Mouse (Mus musculus) megakaryocyte progenitor cell, adult 5-6 weeks (primary cell): ENCODE results near the gene E130116L18Rik. TPM values are rescaled to one million over a fixed set of nuclear protein-coding genes. Genes with fewer than 3 reads are reported as not detected.
"Not testable (repeated sequence)": the region's sequence is repeated elsewhere in the genome, so short reads cannot be mapped to it uniquely, and the experiment has no call there.

Experiments
- ATAC-seq: replicated peaks from 2 replicates; pipeline ENCODE4 v1.8.0; 2016; ENCODE audit warnings: mild to moderate bottlenecking, moderate TSS enrichment, inconsistent platforms; ENCODE audit not compliant: poor library complexity
- total RNA-seq, 2 experiments: library from RNA; stranded (forward) in 1 of 2; stranded (reverse) in 1 of 2; fragments of 157-497, 149-512 nt in 1 of 2; fragments of 200-1000 nt in 1 of 2; gene quantifications; 2 replicates each; pipeline versions ENCODE4 v1.2.3 to v1.2.4; 2015 to 2017

E130116L18Rik gene
- total RNA-seq (2015) (not detected in 2 replicates), total RNA-seq (2017) (not detected in 2 replicates)

DNA sequence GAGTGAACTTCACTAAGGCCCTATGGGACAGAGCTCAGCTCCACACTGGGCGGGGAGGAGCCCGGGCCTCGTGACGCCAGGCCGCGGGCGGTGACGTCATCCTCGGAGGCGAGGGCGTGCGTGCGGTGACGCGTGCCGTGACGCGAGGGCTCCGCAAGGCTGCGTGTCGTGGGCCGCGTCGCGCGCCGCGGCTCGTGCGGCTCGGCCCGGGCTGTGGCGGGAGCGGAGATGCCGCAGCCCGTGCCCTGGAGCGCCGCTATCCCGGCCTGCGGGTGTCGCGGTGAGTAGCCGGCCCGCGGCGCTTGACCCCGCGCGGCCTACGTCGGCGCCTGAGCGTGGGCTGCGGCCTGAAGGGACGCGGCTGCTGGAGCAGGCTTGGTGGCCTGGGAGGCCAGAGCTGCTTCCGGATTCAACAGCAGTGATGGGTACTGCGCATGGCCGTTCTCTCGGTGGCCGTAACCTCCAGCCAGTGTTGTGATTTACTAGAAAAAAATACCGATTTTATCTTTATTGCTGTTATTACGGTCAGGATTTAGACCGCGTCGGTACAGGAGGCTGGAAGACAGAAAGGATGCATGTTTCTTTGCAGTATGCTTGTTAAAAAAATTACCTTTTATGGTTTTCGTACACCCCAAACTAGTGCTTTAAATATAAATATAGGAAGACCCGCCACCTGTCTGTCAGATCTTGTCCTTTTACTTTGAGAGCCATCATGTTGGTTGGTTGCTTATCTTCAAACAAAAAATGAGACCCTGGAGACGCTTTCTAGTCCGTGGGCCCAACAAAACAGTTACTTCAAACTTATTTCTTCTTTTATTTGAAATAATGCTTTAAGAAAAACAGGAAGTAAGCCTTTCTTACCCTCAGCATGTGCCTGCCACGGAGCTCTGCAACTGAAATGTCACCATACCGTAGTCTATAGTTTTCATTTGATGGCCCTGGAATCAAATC is at the start of gene E130116L18Rik:
Gene E130116L18Rik (minus strand): TSS at position 402 of the 951 bp plus-strand sequence.
- ATAC-seq, result peak; percentile 99

DNA sequence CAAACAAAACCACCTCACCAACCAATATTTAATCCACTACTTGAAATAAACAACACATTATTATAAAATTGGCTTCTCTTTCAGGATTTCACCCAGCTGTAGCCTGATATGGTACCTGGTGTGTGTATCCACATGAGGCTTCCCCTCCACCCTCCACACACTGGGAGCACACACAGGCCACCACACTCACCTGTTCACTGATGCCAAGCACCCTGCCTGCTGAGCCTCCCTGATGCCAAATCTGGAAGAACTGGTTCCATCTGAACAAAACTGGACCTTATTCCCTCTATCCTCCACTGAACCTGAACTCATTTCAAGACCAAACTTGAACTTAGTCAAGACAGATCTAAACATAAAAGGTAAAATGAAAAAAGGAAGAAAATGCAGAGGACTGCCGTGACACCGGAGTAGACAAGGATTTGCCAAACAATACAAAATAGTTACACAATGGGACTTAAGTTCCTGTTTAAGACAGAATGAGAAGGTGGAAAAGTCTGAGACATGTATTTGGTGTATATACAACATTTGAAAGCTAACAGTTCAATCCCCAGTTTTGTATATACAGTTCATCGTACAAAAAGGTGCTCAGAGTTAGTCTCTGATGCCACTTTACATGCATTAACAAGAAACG is 45.4 kb upstream of the E130116L18Rik start:
- ATAC-seq, result peak; percentile 50; the same call in 1 of the 2 replicates

DNA sequence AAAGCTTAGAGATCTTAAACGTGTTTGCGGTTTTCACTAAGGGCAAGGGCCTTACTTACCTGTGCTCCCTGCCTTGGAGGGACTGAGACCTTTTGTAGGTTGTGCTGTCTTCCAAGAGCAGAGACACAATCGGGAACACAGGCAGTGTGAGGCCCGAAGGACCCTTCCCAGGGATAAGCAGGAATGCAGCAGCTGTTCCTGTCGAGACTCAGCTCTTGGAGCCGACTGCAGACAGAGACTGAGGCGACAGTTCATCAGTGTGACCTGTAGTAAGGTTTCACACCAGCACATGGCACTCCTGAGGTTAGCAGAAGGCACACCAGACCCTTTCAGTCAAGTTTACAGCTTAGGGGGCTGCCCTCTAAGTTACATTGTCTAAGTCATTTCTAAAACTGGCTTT is 39.3 kb upstream of the E130116L18Rik start:
- no peak for ATAC-seq

GRCm38 (mm10) chr5:25261452-25261851 is 38.5 kb upstream of the E130116L18Rik start:
- no peak for ATAC-seq

DNA sequence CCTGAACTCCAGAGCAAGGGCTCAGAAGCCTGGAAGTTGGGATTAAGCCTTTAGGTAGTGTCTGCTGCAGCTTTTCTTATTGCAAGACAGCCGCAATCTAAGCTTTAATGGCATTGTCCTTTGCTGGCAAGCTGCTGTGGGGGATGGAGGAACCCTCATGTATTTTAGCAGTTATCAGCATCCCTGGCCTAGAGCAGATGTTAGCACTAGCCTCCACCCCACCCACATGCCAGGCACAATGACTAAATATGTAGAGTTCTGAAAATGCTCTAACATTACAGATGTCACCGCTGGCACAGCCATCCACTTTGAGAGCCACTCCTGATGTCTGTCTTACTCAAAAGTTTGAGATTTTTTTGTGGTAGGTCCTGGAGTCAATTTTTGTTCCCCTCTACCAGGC is 33.7 kb upstream of the E130116L18Rik start:
- no peak for ATAC-seq

DNA sequence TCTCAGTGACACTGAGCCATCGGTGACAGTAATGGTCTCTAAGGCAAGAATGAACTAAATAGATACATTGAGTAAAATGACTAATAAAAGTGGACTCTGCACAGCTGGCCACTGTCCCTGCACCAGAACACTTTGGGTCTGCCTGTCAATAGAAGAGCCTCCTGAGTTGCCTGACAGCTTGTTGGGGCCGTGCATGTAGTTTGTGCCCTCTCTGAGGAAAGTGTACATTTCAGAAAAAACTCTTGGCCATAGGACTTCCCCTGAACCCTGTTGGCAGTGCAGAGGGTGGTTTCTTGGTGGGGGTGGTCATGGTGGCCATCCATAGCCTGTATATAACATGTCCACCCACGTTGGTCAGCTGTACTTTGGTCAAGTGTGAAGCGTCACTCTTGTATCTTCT is 31.5 kb upstream of the E130116L18Rik start:
- ATAC-seq, result no peak

DNA sequence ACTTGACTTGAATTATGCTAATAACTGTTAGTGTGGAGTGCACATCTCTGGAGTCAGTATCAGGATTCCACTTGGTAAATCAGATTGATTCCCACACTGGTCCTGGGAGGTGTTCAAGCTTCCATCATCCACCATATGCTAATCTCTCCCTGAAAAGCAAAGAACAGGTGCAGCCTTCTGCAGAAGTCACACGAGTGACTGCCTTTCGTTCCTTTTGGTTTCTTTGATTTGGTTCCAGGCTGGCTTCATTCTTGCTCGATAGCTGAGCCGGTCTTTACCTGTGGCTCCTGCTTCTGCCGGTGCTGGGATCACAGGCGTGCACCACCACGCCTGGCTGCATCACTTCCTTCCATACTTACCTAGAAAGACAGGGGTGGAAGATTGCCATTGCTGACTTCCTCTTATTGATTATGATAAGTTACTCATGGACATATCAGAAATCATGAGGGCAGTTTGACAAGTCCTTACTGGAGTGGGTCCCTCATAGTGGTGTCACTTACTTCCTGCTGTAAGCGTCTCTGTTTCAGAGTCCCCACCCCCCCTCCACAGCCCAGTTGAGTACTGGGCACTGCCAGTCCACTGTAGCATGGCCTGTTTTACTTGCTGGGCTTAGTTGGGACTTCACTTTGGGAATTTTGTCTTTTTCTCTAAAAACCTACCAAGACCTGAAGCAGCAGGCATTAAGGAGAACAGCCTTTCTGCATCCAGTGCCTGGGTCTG is 30.0 kb upstream of the E130116L18Rik start:
- no peak for ATAC-seq

- ATAC-seq, result no peak
Observed at GRCm38 (mm10) chr5:25252423-25252822, 29.5 kb upstream of the E130116L18Rik start.

GRCm38 (mm10) chr5:25247036-25247435 is 24.1 kb upstream of the E130116L18Rik start:
- ATAC-seq, result no peak

DNA sequence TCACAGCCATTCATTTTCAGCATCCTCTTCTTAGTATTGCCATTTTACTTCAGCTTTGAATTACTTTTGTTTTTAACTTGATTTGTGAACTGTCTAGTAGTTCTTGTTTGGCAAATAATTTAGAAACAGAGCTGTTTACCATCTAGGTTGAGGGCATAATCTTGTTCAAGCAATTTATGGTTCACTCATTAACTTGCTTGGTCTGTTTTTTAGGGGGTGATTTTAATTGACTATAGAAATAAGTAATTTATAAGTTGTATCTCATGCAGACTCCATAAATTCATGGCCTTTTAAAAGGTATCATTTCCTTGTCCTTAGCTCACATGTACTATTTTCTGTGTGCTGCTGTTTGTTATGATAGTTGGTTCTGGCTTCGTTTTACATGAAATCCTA is 23.5 kb upstream of the E130116L18Rik start:
- no peak for ATAC-seq

- no peak for ATAC-seq
Observed at GRCm38 (mm10) chr5:25245806-25246472, 23.0 kb upstream of the E130116L18Rik start.

DNA sequence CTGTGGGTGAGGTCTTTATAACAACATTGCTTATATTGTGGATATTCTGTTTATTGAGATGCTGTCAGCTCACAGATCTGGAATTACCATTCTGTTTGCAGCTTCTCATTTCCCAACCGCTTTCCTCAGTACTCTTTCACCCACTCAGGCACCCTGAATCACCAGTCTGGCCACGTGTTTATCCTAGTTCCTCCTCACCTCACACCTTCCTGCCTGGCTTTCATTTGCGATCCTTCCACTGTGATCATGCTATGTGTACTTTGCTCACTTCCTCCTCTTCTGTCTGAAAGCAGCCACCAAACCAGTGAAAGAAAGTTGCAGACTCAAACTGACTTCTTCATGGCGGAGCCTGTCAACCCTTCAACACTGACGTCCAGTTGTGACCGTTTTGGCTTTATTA is 20.1 kb upstream of the E130116L18Rik start:
- peak; percentile 48; the same call in 1 of the 2 replicates for ATAC-seq

GRCm38 (mm10) chr5:25224377-25224776 is 1.4 kb upstream of the E130116L18Rik start:
- ATAC-seq, result not testable (repeated sequence)

GRCm38 (mm10) chr5:25221604-25222003 is 1.3 kb downstream of the E130116L18Rik start, which contains the start of gene Galnt11:
Gene Galnt11, plus strand, starts transcription at chr5:25221904.
- no peak for ATAC-seq

DNA sequence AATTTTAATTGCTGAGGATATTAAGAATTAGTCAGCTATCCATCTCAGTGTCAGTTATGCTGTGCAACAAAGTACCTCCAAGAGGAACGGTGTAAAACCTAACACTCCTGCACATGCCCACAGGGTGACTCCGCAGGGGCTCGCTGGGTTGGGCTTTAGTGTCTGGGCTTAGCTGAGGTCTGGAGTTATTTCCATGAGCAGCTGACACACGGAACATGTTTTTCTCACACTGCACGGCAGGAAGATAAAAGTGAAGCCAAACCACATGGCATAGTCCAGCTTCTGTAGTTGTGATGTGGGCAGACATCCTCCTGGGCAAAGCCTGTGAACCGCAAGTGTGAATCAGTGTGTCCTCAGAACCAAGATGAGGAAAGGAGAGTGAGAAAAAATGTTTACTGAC is 7.9 kb downstream of the E130116L18Rik start:
- ATAC-seq, result no peak

- not testable (repeated sequence) for ATAC-seq
Observed at GRCm38 (mm10) chr5:25213216-25213615, 9.7 kb downstream of the E130116L18Rik start.

- ATAC-seq, result no peak
Observed at GRCm38 (mm10) chr5:25211872-25212271, 11.1 kb downstream of the E130116L18Rik start.

- ATAC-seq, result no peak
Observed at GRCm38 (mm10) chr5:25190521-25190920, 32.4 kb downstream of the E130116L18Rik start.

DNA sequence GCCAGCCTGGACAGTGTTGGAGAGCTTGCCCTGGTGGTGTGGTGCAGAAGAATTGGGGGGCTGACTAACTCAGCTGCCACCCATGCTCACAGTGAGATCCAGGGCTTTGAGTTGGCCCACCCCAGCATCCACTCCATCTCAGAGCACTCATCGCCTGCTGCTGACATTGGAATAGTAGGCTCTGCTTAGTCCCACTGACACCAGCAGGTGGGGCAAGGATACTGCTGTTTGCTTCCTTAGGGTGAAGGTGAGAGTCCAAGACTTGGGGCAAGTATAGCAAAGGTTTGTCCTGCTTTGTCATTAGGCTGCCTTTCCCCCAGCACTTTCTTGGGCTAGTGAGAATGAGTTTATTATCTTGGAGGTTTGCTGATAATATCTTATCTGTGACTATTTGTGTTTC is 34.2 kb downstream of the E130116L18Rik start:
- ATAC-seq, result peak; percentile 77

GRCm38 (mm10) chr5:25187727-25188126 is 35.2 kb downstream of the E130116L18Rik start:
- peak; percentile 69 for ATAC-seq

DNA sequence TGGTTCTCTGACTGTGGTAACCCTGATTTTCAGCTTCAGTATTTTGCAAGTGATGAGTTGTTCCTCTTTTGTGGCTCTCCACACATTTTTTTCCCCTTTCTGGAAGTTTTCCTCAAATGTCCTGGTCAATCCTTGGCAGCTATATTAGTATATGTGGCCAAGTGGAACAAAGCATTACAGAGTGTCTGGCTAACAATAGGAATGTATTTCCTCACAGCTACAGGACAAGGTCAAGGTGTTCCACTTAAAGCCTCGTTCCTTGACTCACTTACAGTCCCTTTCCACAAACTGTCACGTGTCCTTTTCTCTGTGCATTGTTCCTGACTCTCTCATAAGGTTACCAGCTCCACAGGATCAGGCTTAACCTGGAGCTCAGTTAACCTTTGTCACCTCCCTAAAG is 38.4 kb downstream of the E130116L18Rik start:
- no peak for ATAC-seq
